Mouse (Mus musculus) C2C12 (cell line): ENCODE data around the gene Bmp6.

ENCODE experiments used
- CEBPB ChIP-seq: IDR thresholded peaks from one replicate; pipeline ENCODE4 v1.6.1; 2011; ENCODE audit warnings: low read depth, mild to moderate bottlenecking, control low read depth, moderate library complexity
- CTCF ChIP-seq: IDR thresholded peaks from one replicate; pipeline ENCODE4 v1.5.1; 2011; ENCODE audit not compliant: control insufficient read depth, insufficient read depth, insufficient read length
- FOSL1 ChIP-seq: IDR thresholded peaks from one replicate; pipeline ENCODE4 v1.8.0; 2011; ENCODE audit warnings: mild to moderate bottlenecking, low read length; ENCODE audit not compliant: poor library complexity, insufficient read depth, severe bottlenecking
- MAX ChIP-seq: IDR thresholded peaks from one replicate; pipeline ENCODE4 v1.6.1; 2011; ENCODE audit warnings: mild to moderate bottlenecking, control low read depth
- MYOD1 ChIP-seq: IDR thresholded peaks from one replicate; pipeline ENCODE4 v1.6.1; 2011; ENCODE audit warnings: low read depth; ENCODE audit not compliant: control insufficient read depth, insufficient read length
- MYOG ChIP-seq: IDR thresholded peaks from one replicate; pipeline ENCODE4 v1.6.1; 2011; ENCODE audit not compliant: control insufficient read depth, insufficient read length; ENCODE audit errors: extremely low read depth
- USF1 ChIP-seq: IDR thresholded peaks from one replicate; pipeline ENCODE4 v1.6.1; 2011; ENCODE audit warnings: low read depth, mild to moderate bottlenecking, control low read depth, moderate library complexity

DNA sequence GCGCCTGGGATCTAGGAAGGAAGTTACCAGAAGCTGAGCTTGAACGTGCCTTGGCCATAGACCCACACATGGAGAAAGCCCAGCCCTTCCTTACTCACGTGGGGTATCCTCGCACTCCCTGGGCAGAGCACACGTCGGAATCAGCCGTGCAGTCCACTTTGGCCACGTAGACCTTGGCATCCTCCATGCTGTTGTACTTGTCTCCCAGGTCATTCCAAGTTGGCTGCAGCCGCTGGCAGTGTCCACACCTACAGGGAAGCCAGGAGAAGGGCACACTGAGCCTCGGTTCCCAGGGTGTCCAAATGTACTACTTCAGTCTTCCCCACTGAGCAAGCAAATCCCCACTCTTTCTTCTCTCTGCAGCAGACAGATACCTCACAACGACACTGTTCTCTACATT, 178.3 kb downstream of the Bmp6 start:
- TF ChIP-seq CTCF (no peak), MAX (no peak), CEBPB (no peak), USF1 (no peak), MYOG (no peak), FOSL1 (no peak), MYOD1 (no peak)
